Mouse (Mus musculus): ENCODE results near the gene Hoxd4.

Hoxd4 gene

GRCm38 (mm10) chr2:74740311-74741091, 28.8 kb downstream of the Hoxd4 start:
- DNase-seq (ENCODE audit: low read depth, low spot score) = peak; percentile 10

GRCm38 (mm10) chr2:74741252-74741978, 29.7 kb downstream of the Hoxd4 start:
- DNase-seq (ENCODE audit: low read depth, low spot score) = no peak

- no peak for DNase-seq (ENCODE audit: low read depth, low spot score)
Measured at GRCm38 (mm10) chr2:74741979-74742277, 30.2 kb downstream of the Hoxd4 start.

DNA sequence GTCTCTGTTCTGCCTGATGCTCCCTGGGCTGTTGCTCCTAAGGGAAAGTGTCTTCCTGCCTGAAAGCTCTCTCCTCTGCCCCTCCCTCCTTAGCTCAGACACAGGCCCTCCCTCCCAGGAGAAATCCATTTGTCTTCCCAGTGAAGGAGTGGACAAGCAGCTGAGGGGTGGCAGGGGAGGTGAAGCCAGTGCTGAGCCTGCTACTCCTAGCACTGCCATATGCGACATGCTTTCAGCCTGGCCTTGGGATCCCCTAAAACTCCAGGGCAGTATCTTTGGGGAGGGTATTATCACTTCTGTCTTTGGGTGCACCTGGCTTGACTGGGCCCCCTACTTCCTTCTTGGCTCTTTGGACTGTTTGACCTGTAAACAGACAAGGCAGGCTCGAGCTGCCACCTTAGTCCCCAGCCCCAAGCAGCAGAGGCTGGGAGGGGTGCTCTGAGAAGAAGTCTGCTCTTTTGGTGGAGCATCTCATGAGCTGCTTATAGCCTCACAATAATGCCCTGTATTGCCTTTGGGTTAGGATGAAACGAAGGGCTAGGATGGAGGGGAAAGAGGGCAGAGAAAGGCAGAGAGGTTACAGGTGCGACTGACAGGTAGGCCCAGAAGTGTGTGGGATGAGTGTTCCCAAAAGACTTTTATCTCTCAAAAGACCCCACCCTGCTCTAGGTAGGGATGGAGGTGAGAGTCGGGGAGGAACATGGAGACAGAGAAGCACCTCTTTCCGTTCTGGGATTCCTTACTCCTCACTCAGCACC, 34.0 kb downstream of the Hoxd4 start:
- DNase-seq (ENCODE audit: low read depth, low spot score) = peak; percentile 24

DNA sequence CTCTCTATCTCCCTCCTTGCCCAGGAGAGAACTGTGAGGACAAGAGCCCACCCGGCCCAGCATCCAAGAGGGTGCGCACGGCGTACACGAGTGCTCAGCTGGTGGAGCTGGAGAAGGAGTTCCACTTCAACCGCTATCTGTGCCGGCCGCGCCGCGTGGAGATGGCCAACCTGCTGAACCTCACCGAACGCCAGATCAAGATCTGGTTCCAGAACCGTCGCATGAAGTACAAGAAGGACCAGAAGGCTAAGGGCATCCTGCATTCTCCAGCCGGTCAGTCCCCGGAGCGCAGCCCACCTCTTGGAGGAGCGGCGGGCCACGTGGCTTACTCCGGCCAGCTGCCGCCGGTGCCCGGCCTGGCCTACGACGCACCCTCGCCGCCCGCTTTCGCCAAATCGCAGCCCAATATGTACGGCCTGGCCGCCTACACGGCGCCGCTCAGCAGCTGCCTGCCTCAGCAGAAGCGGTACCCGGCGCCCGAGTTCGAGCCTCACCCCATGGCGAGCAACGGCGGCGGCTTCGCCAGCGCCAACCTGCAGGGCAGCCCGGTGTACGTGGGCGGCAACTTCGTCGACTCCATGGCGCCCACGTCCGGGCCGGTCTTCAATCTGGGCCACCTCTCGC, 34.7 kb downstream of the Hoxd4 start:
- peak; percentile 19 for DNase-seq (ENCODE audit: low read depth, low spot score)

GRCm38 (mm10) chr2:74747006-74747405, 35.3 kb downstream of the Hoxd4 start:
- DNase-seq (ENCODE audit: low read depth, low spot score) = peak; percentile 14

- DNase-seq (ENCODE audit: low read depth, low spot score) = no peak
Measured at GRCm38 (mm10) chr2:74747661-74748141, 36.0 kb downstream of the Hoxd4 start.

DNA sequence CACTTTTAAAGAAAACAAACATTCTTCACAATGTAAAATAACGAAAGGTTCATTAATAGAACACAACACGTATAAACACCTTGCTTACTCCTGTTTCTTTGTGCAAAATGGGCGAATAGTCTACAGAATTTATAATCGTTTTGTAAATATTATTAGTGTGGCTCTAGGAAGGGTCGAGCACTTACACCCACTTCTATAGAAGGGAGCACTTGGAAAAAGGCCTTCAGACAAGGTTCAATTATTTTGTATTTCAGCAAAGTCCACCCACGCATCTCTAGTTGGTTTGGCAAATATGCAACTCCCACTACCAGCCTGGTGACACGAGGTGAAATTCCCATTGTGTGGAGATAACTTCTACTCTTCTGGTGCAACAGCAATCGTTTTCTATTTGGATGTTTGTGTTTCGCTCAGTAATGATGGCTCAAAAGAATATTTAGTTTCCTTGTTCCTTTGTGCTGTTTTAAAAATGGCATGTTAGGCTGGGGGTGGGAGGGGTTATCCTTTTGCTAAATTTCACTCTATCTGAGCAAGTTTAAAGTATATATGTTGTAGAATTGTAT, 36.8 kb downstream of the Hoxd4 start:
- no peak for DNase-seq (ENCODE audit: low read depth, low spot score)

- peak; percentile 74 for DNase-seq (ENCODE audit: low read depth, low spot score)
Measured at GRCm38 (mm10) chr2:74749337-74750121, 37.8 kb downstream of the Hoxd4 start.

- DNase-seq (ENCODE audit: low read depth, low spot score) = no peak
Measured at GRCm38 (mm10) chr2:74750731-74751250, 39.1 kb downstream of the Hoxd4 start.

- no peak for DNase-seq (ENCODE audit: low read depth, low spot score)
Measured at GRCm38 (mm10) chr2:74751861-74752260, 40.1 kb downstream of the Hoxd4 start.

DNA sequence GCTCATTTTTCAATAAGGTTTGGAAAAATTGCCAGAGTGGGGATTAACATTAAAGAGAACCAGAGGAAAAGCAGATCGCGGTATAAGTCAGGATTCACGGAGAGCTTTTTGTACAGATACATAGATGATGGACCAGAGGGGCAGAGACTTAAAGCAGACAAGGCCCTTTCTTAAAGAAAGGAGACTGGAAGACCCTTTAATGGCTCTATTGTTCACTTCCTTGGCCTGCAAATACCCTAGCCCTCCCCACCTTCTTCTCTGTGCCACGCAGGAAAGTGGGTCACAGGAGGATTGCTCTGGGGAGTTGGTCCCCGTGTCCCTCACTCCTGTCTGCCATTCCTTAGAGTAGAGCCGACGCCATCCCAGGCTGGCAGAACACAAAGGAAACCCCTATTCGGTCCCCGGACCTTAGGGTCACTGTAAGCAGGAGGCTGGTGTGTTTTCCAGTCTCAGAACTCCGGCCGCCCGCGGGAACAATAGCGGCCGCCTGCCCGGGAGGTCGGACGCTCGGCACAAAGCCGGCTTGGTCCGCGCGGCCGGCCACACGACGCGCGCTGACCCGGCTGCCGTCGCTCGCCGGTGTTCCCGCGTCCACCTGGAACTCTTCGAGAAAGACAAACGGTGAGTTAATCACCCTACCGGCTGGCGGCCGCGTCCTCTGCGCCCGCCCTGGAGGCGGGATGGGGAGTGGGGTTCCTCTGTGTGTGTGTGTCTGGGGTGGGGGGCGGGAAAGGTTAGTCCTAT, 40.9 kb downstream of the Hoxd4 start:
- no peak for DNase-seq (ENCODE audit: low read depth, low spot score)

- DNase-seq (ENCODE audit: low read depth, low spot score) = peak; percentile 17
Measured at GRCm38 (mm10) chr2:74753175-74753523, 41.4 kb downstream of the Hoxd4 start.

DNA sequence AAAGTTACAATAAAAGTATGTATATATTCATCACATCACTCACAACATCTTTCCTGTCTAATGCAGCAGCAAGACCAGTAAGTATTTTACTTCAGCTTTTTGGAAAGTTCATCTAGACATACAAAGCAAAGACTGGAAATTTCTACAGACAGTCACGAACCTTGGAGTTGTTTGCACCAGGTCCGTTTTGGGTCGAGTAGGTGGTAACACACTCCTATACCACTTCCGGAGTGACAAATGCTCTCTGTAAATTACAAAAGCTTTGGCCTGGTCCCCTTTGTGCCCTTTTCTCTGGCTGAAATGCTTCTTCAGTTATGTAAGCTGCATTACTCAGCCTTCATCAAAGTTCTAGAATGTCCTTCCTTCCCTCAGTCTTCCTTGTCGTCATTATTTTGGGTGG, 42.0 kb downstream of the Hoxd4 start:
- no peak for DNase-seq (ENCODE audit: low read depth, low spot score)

DNA sequence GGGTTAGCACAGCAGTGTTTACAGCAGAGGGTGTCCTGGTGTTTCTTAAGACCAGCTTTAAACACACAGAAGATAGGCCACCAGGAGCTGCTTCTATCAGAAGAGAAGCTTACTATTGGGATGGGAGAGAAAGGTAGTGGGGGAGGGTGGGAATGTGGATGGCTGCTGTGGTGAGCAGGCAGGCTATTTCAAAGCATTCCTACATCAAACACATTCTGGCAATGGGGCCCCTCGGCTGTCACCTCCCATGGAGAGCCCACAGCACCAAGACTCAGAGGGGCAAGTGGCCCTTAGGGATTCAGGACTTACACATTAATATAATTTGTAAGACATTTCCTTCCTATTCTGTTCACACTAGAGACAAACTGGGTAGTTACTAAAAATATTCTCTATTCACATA, 48.4 kb downstream of the Hoxd4 start:
- no peak for DNase-seq (ENCODE audit: low read depth, low spot score)

DNA sequence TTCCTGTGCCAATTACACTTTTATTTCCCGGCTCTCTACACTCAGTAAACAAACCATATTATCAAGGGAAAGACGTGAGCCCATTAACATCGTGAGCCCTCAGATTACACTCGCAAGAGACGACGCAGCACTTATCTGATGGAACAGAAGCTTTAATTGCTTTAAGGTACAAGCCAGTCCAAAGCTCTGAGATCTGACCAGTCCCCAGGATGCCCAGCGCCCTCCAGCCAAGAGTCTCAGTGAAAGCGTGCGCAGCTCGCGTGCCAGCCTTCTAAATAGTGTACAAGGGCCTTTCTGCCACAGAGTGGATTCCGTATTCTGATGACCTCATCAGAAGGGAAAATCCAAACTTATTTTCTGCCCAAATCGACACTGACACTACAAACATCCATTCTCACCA, 50.2 kb downstream of the Hoxd4 start:
- DNase-seq (ENCODE audit: low read depth, low spot score) = no peak

- DNase-seq (ENCODE audit: low read depth, low spot score) = peak; percentile 60
Measured at GRCm38 (mm10) chr2:74762522-74763244, 51.0 kb downstream of the Hoxd4 start, which contains the start of gene Hoxd1. Hoxd1 (plus strand) TSS chr2:74762980.

DNA sequence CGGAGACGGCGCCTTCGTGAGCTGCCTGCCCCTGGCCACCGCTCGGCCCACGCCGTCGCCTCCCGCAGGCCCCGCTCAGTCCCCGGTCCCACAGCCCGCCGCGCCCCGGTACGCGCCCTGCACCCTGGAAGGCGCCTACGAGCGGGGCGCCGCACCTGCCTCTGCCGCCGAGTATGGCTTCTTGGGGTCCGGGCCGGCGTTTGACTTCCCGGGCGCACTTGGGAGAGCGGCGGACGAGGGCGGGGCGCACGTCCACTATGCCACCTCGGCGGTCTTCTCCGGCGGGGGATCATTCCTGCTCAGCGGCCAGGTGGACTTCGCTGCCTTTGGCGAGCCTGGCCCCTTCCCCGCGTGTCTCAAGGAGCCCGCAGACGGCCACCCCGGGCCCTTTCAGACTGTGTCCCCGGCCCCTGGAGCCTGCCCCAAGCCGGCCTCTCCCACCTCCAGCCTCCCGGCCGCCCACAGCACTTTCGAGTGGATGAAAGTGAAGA, 51.6 kb downstream of the Hoxd4 start:
- no peak for DNase-seq (ENCODE audit: low read depth, low spot score)

DNA sequence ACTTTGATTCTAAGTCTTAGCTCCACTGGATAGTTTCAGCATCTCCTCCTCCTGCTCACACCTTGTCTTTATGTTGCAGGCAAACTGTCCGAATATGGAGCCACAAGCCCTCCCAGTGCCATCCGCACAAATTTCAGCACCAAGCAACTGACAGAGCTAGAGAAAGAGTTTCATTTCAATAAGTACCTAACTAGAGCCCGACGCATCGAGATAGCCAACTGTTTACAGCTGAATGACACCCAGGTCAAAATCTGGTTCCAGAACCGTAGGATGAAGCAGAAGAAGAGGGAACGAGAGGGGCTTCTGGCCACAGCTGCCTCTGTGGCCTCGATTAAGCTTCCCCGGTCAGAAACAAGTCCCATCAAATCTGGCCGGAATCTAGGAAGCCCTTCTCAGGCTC, 52.2 kb downstream of the Hoxd4 start:
- peak; percentile 9 for DNase-seq (ENCODE audit: low read depth, low spot score)
